Mouse (Mus musculus) kidney, adult 2 months (tissue): ENCODE data around the gene Slf2.

ENCODE experiments used
- CTCF ChIP-seq: fragments of 200-500 bp; conservative IDR thresholded peaks from 2 replicates; pipeline ENCODE4 v1.5.1; 2011; ENCODE audit warnings: low read depth, mild to moderate bottlenecking, control low read depth, low read length, moderate library complexity, mixed read lengths; ENCODE audit not compliant: insufficient read depth, insufficient read length
- POLR2A ChIP-seq: fragments of 200-500 bp; IDR thresholded peaks from one replicate; pipeline ENCODE4 v1.6.1; 2011; ENCODE audit warnings: low read depth, low read length, control low read depth

DNA sequence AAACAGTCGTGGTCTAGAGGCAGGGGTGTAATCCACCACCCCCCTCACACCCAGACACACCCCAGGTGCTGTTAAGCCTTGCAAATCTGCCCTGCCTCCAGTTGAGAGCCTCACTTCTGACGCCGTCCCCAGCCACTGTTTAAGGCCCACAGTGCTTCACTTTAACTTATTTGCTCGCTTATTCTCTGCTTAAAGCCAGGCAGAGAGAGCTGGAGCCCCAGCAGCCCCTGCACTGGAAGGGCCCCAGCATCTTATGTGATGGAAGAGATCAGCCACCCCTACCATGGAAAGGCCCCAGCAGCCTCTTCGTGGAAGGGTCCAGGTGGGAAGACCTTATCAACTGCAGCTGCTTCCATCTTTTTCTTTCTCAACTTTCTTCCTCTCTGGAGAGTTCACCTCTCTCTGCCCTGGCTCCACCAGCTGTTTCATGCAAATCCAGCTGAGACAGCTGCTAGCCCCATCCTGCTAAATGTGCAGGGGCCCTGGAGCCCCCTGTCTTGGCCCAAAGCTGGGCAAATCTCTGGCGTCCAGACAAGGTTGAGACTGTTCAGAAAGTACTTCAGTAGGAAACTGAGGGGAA lies 26.7 kb upstream of the Slf2 start:
- TF ChIP-seq POLR2A = no peak
- TF ChIP-seq CTCF = no peak
